Mouse (Mus musculus): ENCODE data around the gene Cntn2. TPM values are rescaled to one million over a fixed set of nuclear protein-coding genes. Genes with fewer than 3 reads are reported as not detected.

Cntn2 gene
- polyA plus RNA-seq, 1 experiment from 2014 or later: 0.19 TPM

GRCm38 (mm10) chr1:132506656-132507055, 36.4 kb downstream of the Cntn2 start:
- no peak overlapping the region for H3K4me3 ChIP-seq
- peaks cover 65% of the 10 kb centered on the region for H3K36me3 ChIP-seq
- ATAC-seq (ENCODE audit: extremely low read depth, insufficient number of reproducible peaks, low FRiP score, low TSS enrichment): no peak
- no peaks in the 10 kb centered on the region for H3K9me3 ChIP-seq
- no peaks in the 10 kb centered on the region for H3K27me3 ChIP-seq (replicated peaks)
- H3K4me1 ChIP-seq: no peaks in the 10 kb centered on the region
- H3K27ac ChIP-seq (replicated peaks): no peak overlapping the region
- 91% methylated on average over 7 of the region's 7 CpGs for WGBS
- no peak overlapping the region for H3K9ac ChIP-seq
- no peak overlapping the region for H3K4me2 ChIP-seq

GRCm38 (mm10) chr1:132506058-132506457, 37.0 kb downstream of the Cntn2 start, which contains the start of gene Tmem81:
Gene Tmem81 (plus strand): TSS chr1:132506230.
- H3K4me1 ChIP-seq: no peaks in the 10 kb centered on the region
- ATAC-seq (ENCODE audit: extremely low read depth, insufficient number of reproducible peaks, low FRiP score, low TSS enrichment): no peak
- H3K27ac ChIP-seq (replicated peaks): no peak within 1 kb of the TSS
- H3K4me3 ChIP-seq: no peak within 1 kb of the TSS
- no peaks in the 10 kb centered on the region for H3K27me3 ChIP-seq (replicated peaks)
- H3K9ac ChIP-seq: no peak within 1 kb of the TSS
- 87% methylated on average over 7 of the region's 7 CpGs for WGBS
- H3K4me2 ChIP-seq: no peak within 1 kb of the TSS
- H3K9me3 ChIP-seq: no peaks in the 10 kb centered on the region
- peaks cover 71% of the 10 kb centered on the region for H3K36me3 ChIP-seq

- Histone ChIP-seq H3K4me3 (no peak overlapping the region), H3K27ac (replicated peaks) (no peak overlapping the region), H3K4me1 (no peaks in the 10 kb centered on the region), H3K27me3 (replicated peaks) (no peaks in the 10 kb centered on the region), H3K9ac (no peak overlapping the region), H3K36me3 (peaks cover 80% of the 10 kb centered on the region), H3K4me2 (no peak overlapping the region), H3K9me3 (no peaks in the 10 kb centered on the region)
- WGBS: 89% methylated on average over 5 of the region's 5 CpGs
- ATAC-seq (ENCODE audit: extremely low read depth, insufficient number of reproducible peaks, low FRiP score, low TSS enrichment): no peak
Measured at GRCm38 (mm10) chr1:132505155-132505554, 37.9 kb downstream of the Cntn2 start.

GRCm38 (mm10) chr1:132500535-132500934, 42.5 kb downstream of the Cntn2 start:
- WGBS: 86% methylated on average over 2 of the region's 2 CpGs
- H3K36me3 ChIP-seq: peaks cover 94% of the 10 kb centered on the region
- H3K4me2 ChIP-seq: no peak overlapping the region
- no peak overlapping the region for H3K27ac ChIP-seq (replicated peaks)
- no peak for ATAC-seq (ENCODE audit: extremely low read depth, insufficient number of reproducible peaks, low FRiP score, low TSS enrichment)
- no peak overlapping the region for H3K4me3 ChIP-seq
- no peaks in the 10 kb centered on the region for H3K4me1 ChIP-seq
- no peak overlapping the region for H3K9ac ChIP-seq
- no peaks in the 10 kb centered on the region for H3K9me3 ChIP-seq
- H3K27me3 ChIP-seq (replicated peaks): no peaks in the 10 kb centered on the region

GRCm38 (mm10) chr1:132483759-132484158, 59.3 kb downstream of the Cntn2 start:
- H3K4me2 ChIP-seq: no peak overlapping the region
- H3K4me3 ChIP-seq: no peak overlapping the region
- H3K9me3 ChIP-seq: no peaks in the 10 kb centered on the region
- H3K27ac ChIP-seq (replicated peaks): no peak overlapping the region
- no peak overlapping the region for H3K9ac ChIP-seq
- H3K36me3 ChIP-seq: peaks cover 39% of the 10 kb centered on the region
- WGBS: 89% methylated on average over 6 of the region's 6 CpGs
- ATAC-seq (ENCODE audit: extremely low read depth, insufficient number of reproducible peaks, low FRiP score, low TSS enrichment): no peak
- no peaks in the 10 kb centered on the region for H3K27me3 ChIP-seq (replicated peaks)
- peaks cover 10% of the 10 kb centered on the region for H3K4me1 ChIP-seq

GRCm38 (mm10) chr1:132483234-132483633, 59.8 kb downstream of the Cntn2 start:
- no peak overlapping the region for H3K4me2 ChIP-seq

GRCm38 (mm10) chr1:132481619-132482018, 61.4 kb downstream of the Cntn2 start:
- no peaks in the 10 kb centered on the region for H3K9me3 ChIP-seq
- no peaks in the 10 kb centered on the region for H3K27me3 ChIP-seq (replicated peaks)
- WGBS: 91% methylated on average over 2 of the region's 2 CpGs
- H3K9ac ChIP-seq: no peak overlapping the region
- H3K27ac ChIP-seq (replicated peaks): no peak overlapping the region
- peaks cover 20% of the 10 kb centered on the region for H3K36me3 ChIP-seq
- H3K4me2 ChIP-seq: no peak overlapping the region
- no peak for ATAC-seq (ENCODE audit: extremely low read depth, insufficient number of reproducible peaks, low FRiP score, low TSS enrichment)
- no peak overlapping the region for H3K4me3 ChIP-seq
- H3K4me1 ChIP-seq: peaks cover 21% of the 10 kb centered on the region

More at GRCm38 (mm10) chr1:132483234-132483633, 59.8 kb downstream of the Cntn2 start:
- no peaks in the 10 kb centered on the region for H3K9me3 ChIP-seq
- no peak for ATAC-seq (ENCODE audit: extremely low read depth, insufficient number of reproducible peaks, low FRiP score, low TSS enrichment)
- peaks cover 34% of the 10 kb centered on the region for H3K36me3 ChIP-seq
- H3K27ac ChIP-seq (replicated peaks): no peak overlapping the region
- no peaks in the 10 kb centered on the region for H3K27me3 ChIP-seq (replicated peaks)
- 88% methylated on average over 3 of the region's 3 CpGs for WGBS
- H3K4me3 ChIP-seq: no peak overlapping the region
- H3K9ac ChIP-seq: no peak overlapping the region
- H3K4me1 ChIP-seq: peaks cover 15% of the 10 kb centered on the region

GRCm38 (mm10) chr1:132479438-132479837, 63.6 kb downstream of the Cntn2 start:
- 89% methylated on average over 1 of the region's 1 CpGs for WGBS
- H3K36me3 ChIP-seq: no peaks in the 10 kb centered on the region
- no peak overlapping the region for H3K4me2 ChIP-seq
- H3K4me3 ChIP-seq: no peak overlapping the region
- H3K9me3 ChIP-seq: no peaks in the 10 kb centered on the region
- H3K9ac ChIP-seq: peak overlapping the region; percentile 44; the same call in 1 of the 2 replicates
- H3K4me1 ChIP-seq: peaks cover 35% of the 10 kb centered on the region
- no peak for ATAC-seq (ENCODE audit: extremely low read depth, insufficient number of reproducible peaks, low FRiP score, low TSS enrichment)
- H3K27me3 ChIP-seq (replicated peaks): no peaks in the 10 kb centered on the region
- H3K27ac ChIP-seq (replicated peaks): no peak overlapping the region

- Histone ChIP-seq H3K4me3 (peak within 1 kb of the TSS; percentile 75), H3K36me3 (no peaks in the 10 kb centered on the region), H3K9me3 (no peaks in the 10 kb centered on the region), H3K9ac (peak within 1 kb of the TSS; percentile 88), H3K27ac (replicated peaks) (peak within 1 kb of the TSS; percentile 68), H3K27me3 (replicated peaks) (no peaks in the 10 kb centered on the region), H3K4me1 (peaks cover 35% of the 10 kb centered on the region), H3K4me2 (peak within 1 kb of the TSS; percentile 92)
- WGBS: under 1% methylated on average over 43 of the region's 43 CpGs
- ATAC-seq (ENCODE audit: extremely low read depth, insufficient number of reproducible peaks, low FRiP score, low TSS enrichment): peak; percentile 79
Measured at GRCm38 (mm10) chr1:132476928-132477691, 65.9 kb downstream of the Cntn2 start, which contains the start of gene Rbbp5. Gene Rbbp5 (plus strand): TSS chr1:132477365.

GRCm38 (mm10) chr1:132476575-132476927, 66.5 kb downstream of the Cntn2 start:
- peak overlapping the region; percentile 68 for H3K27ac ChIP-seq (replicated peaks)
- H3K9me3 ChIP-seq: no peaks in the 10 kb centered on the region
- H3K36me3 ChIP-seq: no peaks in the 10 kb centered on the region
- H3K4me2 ChIP-seq: peak overlapping the region; percentile 92
- no peak for ATAC-seq (ENCODE audit: extremely low read depth, insufficient number of reproducible peaks, low FRiP score, low TSS enrichment)
- H3K9ac ChIP-seq: peak overlapping the region; percentile 88
- H3K4me3 ChIP-seq: peak overlapping the region; percentile 75
- peaks cover 35% of the 10 kb centered on the region for H3K4me1 ChIP-seq
- H3K27me3 ChIP-seq (replicated peaks): no peaks in the 10 kb centered on the region
- 5% methylated on average over 9 of the region's 9 CpGs for WGBS

GRCm38 (mm10) chr1:132474496-132474895, 68.6 kb downstream of the Cntn2 start:
- no peak overlapping the region for H3K4me2 ChIP-seq
- WGBS: 81% methylated on average over 1 of the region's 1 CpGs
- ATAC-seq (ENCODE audit: extremely low read depth, insufficient number of reproducible peaks, low FRiP score, low TSS enrichment): no peak

GRCm38 (mm10) chr1:132472537-132472936, 70.5 kb downstream of the Cntn2 start:
- H3K9me3 ChIP-seq: no peaks in the 10 kb centered on the region
- no peak overlapping the region for H3K4me2 ChIP-seq
- no peak overlapping the region for H3K4me3 ChIP-seq
- no peaks in the 10 kb centered on the region for H3K27me3 ChIP-seq (replicated peaks)
- no peak for ATAC-seq (ENCODE audit: extremely low read depth, insufficient number of reproducible peaks, low FRiP score, low TSS enrichment)
- no peaks in the 10 kb centered on the region for H3K36me3 ChIP-seq
- whole genome bisulfite sequencing: 49% methylated on average over 5 of the region's 5 CpGs
- H3K9ac ChIP-seq: no peak overlapping the region
- no peak overlapping the region for H3K27ac ChIP-seq (replicated peaks)
- H3K4me1 ChIP-seq: peaks cover 28% of the 10 kb centered on the region

More at GRCm38 (mm10) chr1:132474496-132474895, 68.6 kb downstream of the Cntn2 start:
- no peaks in the 10 kb centered on the region for H3K27me3 ChIP-seq (replicated peaks)
- no peak overlapping the region for H3K9ac ChIP-seq
- no peaks in the 10 kb centered on the region for H3K9me3 ChIP-seq
- no peaks in the 10 kb centered on the region for H3K36me3 ChIP-seq
- no peak overlapping the region for H3K4me3 ChIP-seq
- H3K4me1 ChIP-seq: peaks cover 32% of the 10 kb centered on the region
- H3K27ac ChIP-seq (replicated peaks): no peak overlapping the region

Data from heart, embryonic 13.5 days (tissue).